Mouse (Mus musculus): Measurements from ENCODE around the gene Gm45140. TPM values are rescaled to one million over a fixed set of nuclear protein-coding genes. Genes with fewer than 3 reads are reported as not detected.

Gm45140 gene
- total RNA-seq, 2 experiments from 2014 or later: 3.7 to 4.4 TPM

DNA sequence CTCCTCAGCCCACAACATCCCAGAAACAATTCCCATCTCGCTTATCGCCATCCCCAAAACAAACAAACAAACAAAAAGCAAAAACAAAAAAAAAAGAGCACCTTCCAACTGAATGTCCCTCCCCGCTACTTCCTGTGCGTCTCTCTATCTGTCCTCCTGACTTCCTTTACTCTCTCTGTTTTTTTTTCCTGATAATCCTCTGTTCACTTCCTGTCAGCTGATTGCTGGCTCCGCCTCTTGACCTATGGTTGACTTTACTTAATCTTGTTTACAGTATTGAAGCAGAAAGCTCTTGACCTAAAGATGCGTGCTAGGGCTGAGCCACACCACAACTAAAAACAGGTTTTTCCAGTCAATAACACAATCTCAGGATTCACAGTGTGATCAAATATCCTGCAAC, 87.1 kb downstream of the Gm45140 start:
- Histone ChIP-seq H3K27ac (no peak overlapping the region), H3K4me3 (no peak overlapping the region)
- TF ChIP-seq CTCF (conservative IDR thresholded peaks at IDR 0.05): no peak
- no peak for DNase-seq (ENCODE audit: low spot score in 2 of 2)

DNA sequence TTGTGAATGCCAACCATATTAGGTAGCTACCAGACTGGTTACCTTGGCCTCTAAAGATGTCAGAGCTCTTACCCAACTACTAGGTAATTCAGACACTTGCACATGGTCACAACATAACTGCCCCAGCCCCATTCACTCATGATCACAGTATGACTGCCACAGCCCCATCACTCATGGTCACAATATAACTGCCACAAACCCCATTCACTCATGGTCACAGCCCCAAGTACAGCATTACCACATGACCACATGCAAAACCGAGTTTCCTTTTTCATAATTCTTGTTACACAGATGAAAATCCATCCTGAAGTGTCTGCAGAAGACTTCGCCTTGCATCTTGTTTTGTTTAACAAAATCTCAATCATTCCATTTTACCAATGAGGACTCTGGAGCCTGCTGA, 87.5 kb downstream of the Gm45140 start:
- H3K4me3 ChIP-seq: no peak overlapping the region
- no peak for TF ChIP-seq CTCF (conservative IDR thresholded peaks at IDR 0.05)
- DNase-seq (ENCODE audit: low spot score in 2 of 2): no peak
- no peak overlapping the region for H3K27ac ChIP-seq

DNA sequence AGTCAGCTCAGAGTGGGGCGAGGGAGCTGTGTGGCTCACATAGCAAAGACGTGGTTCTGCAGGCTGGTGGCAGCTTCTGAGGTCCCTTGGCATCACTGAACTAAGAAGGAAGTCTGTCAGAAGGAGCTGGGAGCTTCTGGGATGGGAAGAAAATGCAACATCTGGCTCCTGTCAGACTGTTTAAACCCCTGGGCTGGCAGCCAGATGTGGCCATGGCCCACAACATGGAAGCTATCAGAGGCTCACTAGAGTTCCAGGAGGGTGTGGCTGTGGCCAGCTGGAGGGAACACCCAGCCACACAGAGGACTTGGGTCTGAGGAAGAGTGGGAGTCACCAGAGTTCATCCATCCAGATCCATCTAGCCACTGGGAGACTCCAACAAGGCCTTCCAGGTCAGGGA, 88.7 kb downstream of the Gm45140 start:
- Histone ChIP-seq H3K4me3 (no peak overlapping the region), H3K27ac (no peak overlapping the region)
- no peak for DNase-seq (ENCODE audit: low spot score in 2 of 2)
- no peak for TF ChIP-seq CTCF (conservative IDR thresholded peaks at IDR 0.05)

DNA sequence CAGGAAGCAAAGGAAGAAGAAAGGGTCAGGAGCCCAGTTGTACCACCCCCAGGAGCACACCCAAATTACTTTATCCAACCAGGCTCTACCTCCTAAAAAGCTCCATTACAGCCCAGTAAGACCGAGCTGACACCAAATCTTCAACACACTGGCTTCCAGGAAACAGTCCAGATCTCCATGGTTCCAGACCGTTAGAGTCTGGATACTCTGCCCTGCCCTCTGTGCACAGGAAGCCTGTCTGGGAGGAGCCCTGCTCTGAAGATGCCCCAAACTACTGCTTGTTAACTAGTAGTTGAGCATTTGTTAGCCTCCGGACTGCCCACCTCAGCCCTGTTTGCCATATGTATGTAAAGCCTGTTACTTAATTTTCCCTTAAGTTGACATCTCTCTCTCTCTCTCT, 89.5 kb downstream of the Gm45140 start:
- no peak for TF ChIP-seq CTCF (conservative IDR thresholded peaks at IDR 0.05)
- no peak for DNase-seq (ENCODE audit: low spot score in 2 of 2)
- Histone ChIP-seq H3K27ac (no peak overlapping the region), H3K4me3 (no peak overlapping the region)

DNA sequence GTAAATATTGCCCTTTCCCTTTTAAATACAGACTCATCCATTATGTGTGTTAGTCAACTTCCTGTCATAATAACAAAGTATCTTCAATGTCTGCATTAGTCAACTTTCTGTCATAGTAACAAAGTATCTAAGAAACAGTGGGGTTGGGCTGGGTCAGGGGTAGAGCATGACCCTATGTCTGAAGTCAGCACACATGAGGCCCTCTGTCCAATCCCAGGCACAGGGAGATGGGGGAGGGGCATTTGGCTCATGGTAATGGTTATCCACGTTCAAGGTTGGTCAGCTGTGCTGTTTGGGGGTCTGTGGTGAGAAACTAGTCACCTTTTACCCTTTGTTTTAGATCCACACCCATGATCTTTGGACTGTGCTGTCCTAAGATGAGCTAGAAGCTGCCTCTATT, 90.3 kb downstream of the Gm45140 start:
- DNase-seq (ENCODE audit: low spot score in 2 of 2): no peak
- H3K4me3 ChIP-seq: no peak overlapping the region
- TF ChIP-seq CTCF (conservative IDR thresholded peaks at IDR 0.05): no peak
- H3K27ac ChIP-seq: no peak overlapping the region

DNA sequence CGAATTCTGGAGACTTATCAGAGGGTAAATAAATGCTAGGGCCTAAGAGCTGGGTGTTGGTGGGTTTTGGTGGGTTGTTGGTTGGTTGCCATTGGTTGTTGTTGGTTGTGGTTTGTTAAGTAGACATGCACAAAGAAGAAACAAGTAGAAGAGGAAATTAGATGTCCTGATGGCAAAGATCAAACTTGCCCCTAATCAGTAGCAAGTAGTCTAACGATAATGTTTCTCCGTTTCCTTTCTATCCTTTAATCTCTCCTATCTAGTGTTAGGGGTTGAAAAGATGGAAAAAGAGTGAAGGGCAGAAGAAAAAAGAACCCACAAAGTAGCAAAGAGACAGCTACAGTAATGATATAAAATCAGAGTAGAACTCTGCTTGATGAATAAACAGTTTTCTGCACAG, 91.0 kb downstream of the Gm45140 start:
- Histone ChIP-seq H3K4me3 (no peak overlapping the region), H3K27ac (no peak overlapping the region)
- no peak for DNase-seq (ENCODE audit: low spot score in 2 of 2)
- no peak for TF ChIP-seq CTCF (conservative IDR thresholded peaks at IDR 0.05)

DNA sequence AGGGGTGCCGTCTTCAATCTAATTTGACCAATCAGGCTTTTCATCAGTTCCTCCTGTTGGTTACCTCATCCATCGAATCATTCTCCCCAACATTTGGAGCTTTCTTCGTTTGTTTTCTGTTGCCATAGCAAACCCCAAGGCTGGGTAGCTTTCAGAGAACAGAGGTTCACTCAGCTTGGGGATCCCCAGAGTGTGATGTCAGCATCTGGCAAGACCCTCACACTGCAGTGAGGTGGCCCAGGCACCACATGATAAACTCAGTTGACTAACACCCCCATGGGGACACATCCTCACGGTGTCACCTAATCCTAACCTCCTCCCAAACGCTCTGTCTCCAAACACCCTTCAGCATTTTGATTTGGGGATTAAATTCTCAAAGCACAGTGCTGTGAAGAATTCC, 92.3 kb downstream of the Gm45140 start:
- Histone ChIP-seq H3K4me3 (no peak overlapping the region), H3K27ac (no peak overlapping the region)
- no peak for TF ChIP-seq CTCF (conservative IDR thresholded peaks at IDR 0.05)
- no peak for DNase-seq (ENCODE audit: low spot score in 2 of 2)

DNA sequence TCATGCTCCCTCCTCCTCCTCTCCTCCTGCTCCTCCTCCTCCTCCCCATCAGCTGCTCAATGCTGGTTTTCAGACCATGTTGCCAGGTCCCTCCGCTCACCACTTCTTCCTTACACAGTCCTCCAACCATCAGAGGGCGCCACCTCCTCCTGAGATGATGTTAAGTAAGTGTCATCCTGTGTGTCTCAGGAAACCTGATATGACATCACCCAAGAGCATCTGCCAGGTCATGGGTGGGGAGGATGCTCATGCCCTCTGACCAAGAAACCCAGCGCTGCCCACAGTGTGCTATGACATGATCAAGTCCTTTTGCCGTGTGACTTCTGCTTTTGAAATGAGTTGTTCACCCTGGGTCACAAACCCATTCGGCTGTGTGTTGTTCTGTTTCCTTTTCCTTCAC, 92.8 kb downstream of the Gm45140 start:
- TF ChIP-seq CTCF (conservative IDR thresholded peaks at IDR 0.05): peak; percentile 54
- peak in 1 of 2 experiments; percentile 23 for DNase-seq (ENCODE audit: low spot score in 2 of 2)

DNA sequence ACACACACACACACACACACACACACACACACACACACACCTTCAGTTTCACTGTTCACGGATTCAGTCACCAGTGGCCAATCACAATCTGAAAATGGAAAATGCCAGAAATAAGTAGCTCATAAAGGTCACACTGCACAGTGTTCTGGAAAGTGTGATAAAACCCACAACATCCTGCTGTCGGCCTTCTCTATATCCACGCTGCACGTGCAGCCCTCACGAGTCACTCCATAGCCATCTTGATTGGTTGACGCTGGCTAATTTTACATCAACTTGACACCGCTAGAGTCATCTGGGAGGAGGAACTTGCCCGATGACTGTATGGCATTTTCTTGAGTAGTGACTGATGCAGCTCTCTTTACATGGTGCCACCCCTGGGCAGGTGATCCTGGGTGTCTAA, 93.6 kb downstream of the Gm45140 start:
- no peak overlapping the region for H3K27ac ChIP-seq
- H3K4me3 ChIP-seq: no peak overlapping the region
- no peak for TF ChIP-seq CTCF (conservative IDR thresholded peaks at IDR 0.05)
- no peak for DNase-seq (ENCODE audit: low spot score in 2 of 2)

More for the DNA sequence above, 92.8 kb downstream of the Gm45140 start:
- Histone ChIP-seq H3K27ac (no peak overlapping the region), H3K4me3 (no peak overlapping the region)

DNA sequence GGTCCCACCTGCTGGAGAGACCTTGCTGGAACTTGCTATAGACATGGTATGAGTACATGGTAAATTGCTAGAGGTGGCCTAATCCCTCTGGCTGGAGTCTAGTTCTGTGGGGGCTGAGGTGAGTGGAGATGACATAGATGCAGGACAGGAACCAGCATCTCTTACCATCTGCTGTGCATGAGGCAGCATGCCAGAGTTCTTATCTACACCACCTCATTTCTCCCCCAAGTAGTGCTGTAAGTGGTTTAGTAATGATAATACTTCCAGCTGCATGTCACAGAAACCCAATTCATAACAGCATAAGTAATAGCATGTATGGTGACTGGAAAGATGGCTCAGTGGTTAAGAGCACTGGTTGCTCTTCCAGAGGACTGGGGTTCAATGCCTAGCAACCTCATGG, 95.1 kb downstream of the Gm45140 start:
- Histone ChIP-seq H3K27ac (no peak overlapping the region), H3K4me3 (no peak overlapping the region)
- no peak for DNase-seq (ENCODE audit: low spot score in 2 of 2)
- TF ChIP-seq CTCF (conservative IDR thresholded peaks at IDR 0.05): no peak

DNA sequence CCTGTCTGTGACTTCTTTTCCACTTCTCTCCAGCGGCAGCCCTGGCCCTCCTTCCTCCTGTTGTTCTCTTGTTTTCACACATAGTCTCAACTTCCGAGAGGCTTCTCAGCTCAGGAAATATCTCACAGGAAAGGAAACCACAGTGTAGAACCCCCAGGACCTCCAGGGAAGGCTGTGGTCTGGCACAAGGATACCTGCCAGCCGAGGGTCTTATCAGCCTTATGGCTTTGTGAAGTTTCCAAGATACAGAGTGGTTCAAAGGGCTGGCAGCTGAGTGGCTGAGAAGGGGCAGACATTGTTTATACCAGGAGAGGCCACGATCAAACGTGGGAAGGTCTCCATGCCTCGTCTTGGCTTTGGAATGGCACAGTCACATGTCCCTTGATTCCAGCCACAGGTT, 95.7 kb downstream of the Gm45140 start:
- Histone ChIP-seq H3K27ac (no peak overlapping the region), H3K4me3 (no peak overlapping the region)
- TF ChIP-seq CTCF (conservative IDR thresholded peaks at IDR 0.05): no peak
- no peak for DNase-seq (ENCODE audit: low spot score in 2 of 2)

Other genes with a start within 250 kb of the Gm45140 start
- gene Prokr1, start 245.1 kb downstream of the Gm45140 start, total RNA-seq (2021): under 1 TPM; 0.08 to 0.17 TPM
- 1 to 10 TPM; 6.9 to 7.9 TPM for gene Aplf, start 163.6 kb downstream of the Gm45140 start, total RNA-seq (2021)
- gene Efcc1, start 104.9 kb downstream of the Gm45140 start, total RNA-seq (2021): 1 to 10 TPM; 3.7 to 4.3 TPM
- 1 to 10 TPM in 1 of 2 experiments, under 1 TPM in 1; 0.98 to 1.2 TPM for gene Gp9, start 57.7 kb downstream of the Gm45140 start, total RNA-seq (2021)
- 10 to 100 TPM; 10.7 to 15.5 TPM for gene Rab43, start 23.6 kb downstream of the Gm45140 start, total RNA-seq (2021)
- gene Isy1, start 3.0 kb upstream of the Gm45140 start, total RNA-seq (2021): 10 to 100 TPM; 25.1 to 29.3 TPM
- 100 to 1,000 TPM; 255 to 275 TPM for gene Cnbp, start 15.3 kb upstream of the Gm45140 start, total RNA-seq (2021)
- 100 to 1,000 TPM; 258 to 266 TPM for gene Copg1, start 52.0 kb upstream of the Gm45140 start, total RNA-seq (2021)
- 10 to 100 TPM; 23.0 to 27.3 TPM for gene Hmces, start 78.1 kb upstream of the Gm45140 start, total RNA-seq (2021)
- gene H1fx, start 145.8 kb upstream of the Gm45140 start, total RNA-seq (2021): 10 to 100 TPM; 65.7 to 68.1 TPM
- 100 to 1,000 TPM; 305 to 332 TPM for gene Rab7, start 209.5 kb upstream of the Gm45140 start, total RNA-seq (2021)
- gene Rpn1, start 248.7 kb upstream of the Gm45140 start, total RNA-seq (2021): 100 to 1,000 TPM; 163 to 174 TPM